Mouse (Mus musculus) B cell, adult (primary cell): Measurements from ENCODE around the gene Skil. TPM values are rescaled to one million over a fixed set of nuclear protein-coding genes. Genes with fewer than 3 reads are reported as not detected.

ENCODE experiments used
- total RNA-seq: library from RNA; stranded (reverse); gene quantifications from 4 replicates; pipeline ENCODE4 v1.2.4, GENCODE M21; 2023; ENCODE audit not compliant: inconsistent age

Gene Skil
- total RNA-seq = 71.0 to 85.3 TPM (median 78.5 TPM) in 4 replicates

DNA sequence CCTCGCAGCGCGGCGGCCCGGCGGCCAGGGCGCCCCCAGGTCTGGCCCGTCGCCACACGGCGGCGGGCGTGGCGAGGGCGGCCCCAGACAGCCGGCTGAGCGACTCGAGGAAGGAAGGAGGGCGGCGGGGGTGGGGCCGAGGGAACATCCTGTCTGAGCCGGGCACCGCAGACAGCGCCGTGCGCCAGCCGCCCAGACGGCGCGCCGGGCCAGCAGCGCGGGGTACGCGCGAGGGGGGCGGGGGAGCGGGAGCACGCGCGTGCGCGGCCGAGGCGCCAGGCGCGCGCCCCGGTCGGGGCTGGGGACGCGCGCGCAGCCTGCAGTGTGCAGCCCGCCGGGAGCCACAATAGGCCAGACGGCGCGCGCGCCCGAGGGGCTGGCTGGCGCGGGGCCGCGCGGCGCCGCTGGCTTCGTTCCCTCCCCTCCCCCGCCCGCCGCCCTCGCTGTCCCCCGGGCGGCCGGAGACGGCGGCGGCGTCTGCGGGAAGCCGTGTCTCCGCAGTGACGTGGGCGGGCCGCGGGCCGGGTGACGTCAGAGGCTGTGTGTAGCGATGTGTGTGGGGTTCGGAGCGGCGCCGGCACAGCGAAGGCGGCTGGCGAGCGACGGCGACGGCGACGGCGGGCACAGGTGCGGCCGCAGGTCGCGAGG is at the start of gene Skil:
Gene Skil (plus strand): TSS at position 528 of the 648 bp plus-strand sequence.

DNA sequence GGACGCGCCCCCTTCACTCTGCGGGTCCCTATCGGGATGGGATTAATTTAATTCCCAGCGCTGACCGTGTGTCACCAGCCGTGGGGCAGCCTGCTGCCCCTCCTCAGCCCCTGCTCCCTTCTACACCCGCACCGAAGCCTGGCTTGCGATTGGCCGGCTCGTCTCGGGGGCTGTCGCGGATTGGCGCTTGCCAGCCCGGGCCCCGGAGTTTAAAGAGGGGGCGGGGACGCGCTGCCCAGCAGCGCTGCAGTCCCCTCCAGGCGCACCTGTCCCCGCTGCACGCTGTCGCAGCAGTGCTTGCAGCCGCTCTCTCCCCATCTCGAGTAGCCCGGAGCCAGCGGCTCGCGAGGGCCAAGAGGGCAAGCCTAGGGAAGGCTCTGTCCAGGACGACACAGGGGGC is 54.8 kb downstream of the Skil start, which contains the start of gene Cldn11:
Gene Cldn11 (plus strand): TSS at position 215 of the 400 bp plus-strand sequence.

Other genes starting within 250 kb of the Skil start
- 0.33 to 1.1 TPM (median 0.57 TPM) in 4 replicates for gene Gpr160, start 239.1 kb upstream of the Skil start, total RNA-seq
- gene Phc3, start 125.6 kb upstream of the Skil start, total RNA-seq = 49.4 to 61.5 TPM (median 55.2 TPM) in 4 replicates
- 14.9 to 20.4 TPM (median 19.3 TPM) in 4 replicates for gene Prkci, start 99.3 kb upstream of the Skil start, total RNA-seq
- 0.27 TPM in 1 of 4 replicates, not detected in the others for gene Cldn11, start 54.9 kb downstream of the Skil start, total RNA-seq
- gene Slc7a14, start 215.3 kb downstream of the Skil start, total RNA-seq = 0.10 to 0.36 TPM (median 0.12 TPM) in 4 replicates